Mouse (Mus musculus): ENCODE measurements at regions not wholly inside any gene's neighbourhood (a gene's known extent, or its start where the extent isn't known, plus 50 kb on each side); places are given as distances from the start of the nearest gene placed in this dataset.

DNA sequence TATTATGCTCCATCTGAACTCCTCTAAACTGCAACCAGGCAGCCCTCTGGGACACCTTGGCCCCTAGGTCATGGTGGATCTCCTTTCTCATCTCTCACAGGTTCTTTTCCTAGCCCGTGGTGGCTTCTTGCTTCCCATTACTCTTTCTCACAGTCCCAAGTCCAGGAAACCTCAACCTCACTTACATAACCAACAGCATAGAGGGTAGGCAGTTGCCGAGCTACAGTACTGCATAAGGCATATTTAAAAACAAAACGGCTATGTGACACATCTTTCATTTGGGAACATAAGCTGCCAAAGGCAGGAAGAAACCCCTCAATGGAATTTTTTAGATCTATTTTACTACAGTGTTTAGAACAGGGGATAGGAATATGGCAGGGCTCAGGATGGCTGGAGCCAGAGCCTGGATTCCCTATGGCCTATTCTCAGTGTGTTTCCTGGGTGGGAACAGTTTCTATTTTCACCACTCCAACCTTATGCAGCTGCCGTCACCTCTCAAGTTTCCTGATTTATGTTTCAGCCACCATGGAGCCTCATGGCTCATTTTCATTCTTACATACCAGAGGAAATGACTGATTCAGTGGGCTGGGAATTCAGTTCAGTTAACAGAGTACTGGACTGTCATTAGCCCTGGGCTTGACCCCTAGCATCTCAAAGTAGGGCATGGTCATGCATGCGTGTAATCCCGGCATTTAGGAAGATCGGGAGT is 726.9 kb upstream of the Lrrc6 start:
- in situ Hi-C loops (cut with MboI, MseI): no loop called here

DNA sequence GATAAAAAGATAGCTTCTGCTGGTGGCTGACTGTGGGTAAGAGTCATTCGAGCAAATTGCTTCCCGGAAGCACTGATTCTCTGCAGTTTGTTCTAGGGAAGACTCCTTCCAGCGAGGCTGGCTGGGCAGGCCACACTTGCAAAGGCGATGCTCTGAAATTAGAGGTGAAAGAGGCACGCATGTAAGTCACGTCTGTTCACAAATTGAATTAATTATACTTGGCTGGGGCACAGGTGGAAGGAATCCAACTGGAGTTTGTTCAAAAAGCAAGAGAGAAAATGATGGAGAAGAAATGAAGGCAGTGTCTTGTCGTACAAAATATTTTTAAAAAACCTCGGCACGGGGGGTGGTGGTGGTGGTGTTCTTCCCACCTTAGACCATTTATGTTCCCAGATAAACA is 726.2 kb upstream of the Lrrc6 start:
- in situ Hi-C loops (cut with MboI, MseI): no loop called here
